Mouse (Mus musculus) c-Kit-positive CD71-positive TER-119-negative erythroid progenitor cells, embryonic 14.5 days (primary cell): ENCODE measurements around the gene Tmem52b.
A peak's percentile ranks its signal among the peaks of the same experiment; 100 is the strongest.
"Not testable (repeated sequence)": the region's sequence is repeated elsewhere in the genome, so short reads cannot be mapped to it uniquely, and the experiment has no call there.

Experiments used
- DNase-seq: peaks from one replicate; pipeline ENCODE4 v3.0.0-alpha.2; 2013; ENCODE audit warnings: low read depth

Gene Tmem52b

DNA sequence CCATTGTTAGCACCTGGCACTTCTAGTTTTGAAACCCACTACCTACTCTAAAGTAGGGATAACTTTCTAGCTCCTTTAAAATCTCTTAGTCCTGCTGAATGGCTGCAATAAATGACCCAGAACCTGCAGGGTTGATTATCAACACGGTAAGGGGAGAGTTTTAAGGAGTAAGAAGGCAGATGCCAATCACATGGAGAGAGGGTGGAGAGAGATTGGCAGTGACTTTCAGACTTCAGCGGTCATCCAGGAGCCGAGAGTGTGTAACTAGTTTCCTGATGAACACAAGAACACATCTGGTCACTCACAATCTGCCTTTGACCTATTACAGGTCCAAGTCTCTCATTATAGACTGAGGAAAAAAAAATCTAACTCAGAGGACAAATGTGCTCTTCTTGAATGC lies at the start of gene Tmem52b:
Gene Tmem52b, plus strand, starts transcription at position 189 of the 400 bp plus-strand sequence.
- DNase-seq = no peak

DNA sequence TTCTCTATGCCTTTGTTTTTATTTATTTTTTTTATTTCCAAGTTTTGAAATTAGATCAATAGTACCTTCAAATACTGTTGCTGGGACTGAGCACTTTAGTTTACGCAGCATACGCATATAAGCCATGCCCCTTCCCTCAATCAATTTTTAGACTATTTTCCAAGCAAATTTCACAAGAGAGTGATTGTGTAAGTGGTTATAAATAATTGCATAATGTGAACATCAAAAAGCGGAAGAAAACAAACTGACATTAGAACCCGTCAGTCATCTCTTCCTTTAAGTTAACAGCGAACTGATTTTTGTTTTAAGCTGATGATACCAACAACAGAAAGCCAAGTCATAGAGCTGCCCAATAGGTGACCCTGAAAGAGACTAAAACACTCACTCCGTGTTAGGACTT lies 41.0 kb upstream of the Tmem52b start:
- no peak for DNase-seq

GRCm38 (mm10) chr6:129472627-129473026 lies 39.7 kb upstream of the Tmem52b start:
- no peak for DNase-seq

DNA sequence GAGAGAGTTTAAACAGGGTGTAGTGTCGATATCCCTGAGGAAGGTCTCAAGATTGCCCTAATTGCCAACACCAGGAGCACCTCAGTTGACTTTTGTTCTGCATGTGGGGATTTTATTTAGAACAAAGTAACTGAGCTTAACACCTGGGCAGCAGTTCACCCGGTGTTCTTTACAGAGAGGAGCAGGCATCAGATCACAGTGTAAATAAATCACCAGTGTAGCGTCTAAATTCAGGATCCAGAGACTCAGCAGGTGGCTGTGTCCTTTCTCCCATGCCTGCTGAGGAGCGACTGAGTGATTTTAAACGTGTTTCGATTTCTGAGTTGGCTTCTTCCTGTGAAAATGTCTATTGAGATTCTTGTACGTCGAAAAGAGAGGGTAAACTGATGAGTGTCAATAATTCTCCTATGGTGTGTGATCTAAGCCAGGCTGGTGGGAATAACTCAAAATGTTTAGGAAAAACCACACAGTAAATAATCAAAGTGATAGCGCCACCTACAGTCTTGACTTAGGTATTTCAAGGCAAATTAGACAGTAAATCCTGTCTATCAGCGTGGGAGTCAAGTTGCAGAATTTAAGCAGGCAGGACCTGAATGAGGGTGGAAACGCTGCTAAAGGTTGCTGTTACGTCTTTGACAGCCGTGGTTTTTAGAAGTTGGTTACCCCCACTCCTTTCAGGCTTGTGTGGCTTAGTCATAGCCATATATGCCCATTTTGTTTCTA lies 35.8 kb upstream of the Tmem52b start:
- peak; percentile 5 for DNase-seq

GRCm38 (mm10) chr6:129480089-129480958 lies 32.0 kb upstream of the Tmem52b start:
- DNase-seq = no peak

DNA sequence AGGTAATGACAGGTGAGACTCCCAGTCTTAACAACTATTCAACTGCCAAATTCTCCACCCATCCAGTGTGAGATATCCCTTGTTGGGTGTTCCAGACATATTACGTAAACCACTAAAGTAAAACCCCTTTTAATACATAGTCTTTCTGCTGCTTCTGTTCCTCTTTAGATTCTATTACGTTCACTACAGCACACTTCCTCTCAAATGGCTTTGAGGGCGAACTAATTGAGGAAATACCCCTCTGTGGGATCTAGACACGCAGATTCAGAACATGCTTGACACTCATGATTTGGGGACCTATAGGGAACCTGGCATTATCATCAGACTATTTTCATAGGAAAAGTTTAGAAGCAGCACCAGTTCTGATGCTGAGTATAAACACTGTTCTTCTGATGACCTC lies 17.4 kb upstream of the Tmem52b start:
- DNase-seq = no peak

DNA sequence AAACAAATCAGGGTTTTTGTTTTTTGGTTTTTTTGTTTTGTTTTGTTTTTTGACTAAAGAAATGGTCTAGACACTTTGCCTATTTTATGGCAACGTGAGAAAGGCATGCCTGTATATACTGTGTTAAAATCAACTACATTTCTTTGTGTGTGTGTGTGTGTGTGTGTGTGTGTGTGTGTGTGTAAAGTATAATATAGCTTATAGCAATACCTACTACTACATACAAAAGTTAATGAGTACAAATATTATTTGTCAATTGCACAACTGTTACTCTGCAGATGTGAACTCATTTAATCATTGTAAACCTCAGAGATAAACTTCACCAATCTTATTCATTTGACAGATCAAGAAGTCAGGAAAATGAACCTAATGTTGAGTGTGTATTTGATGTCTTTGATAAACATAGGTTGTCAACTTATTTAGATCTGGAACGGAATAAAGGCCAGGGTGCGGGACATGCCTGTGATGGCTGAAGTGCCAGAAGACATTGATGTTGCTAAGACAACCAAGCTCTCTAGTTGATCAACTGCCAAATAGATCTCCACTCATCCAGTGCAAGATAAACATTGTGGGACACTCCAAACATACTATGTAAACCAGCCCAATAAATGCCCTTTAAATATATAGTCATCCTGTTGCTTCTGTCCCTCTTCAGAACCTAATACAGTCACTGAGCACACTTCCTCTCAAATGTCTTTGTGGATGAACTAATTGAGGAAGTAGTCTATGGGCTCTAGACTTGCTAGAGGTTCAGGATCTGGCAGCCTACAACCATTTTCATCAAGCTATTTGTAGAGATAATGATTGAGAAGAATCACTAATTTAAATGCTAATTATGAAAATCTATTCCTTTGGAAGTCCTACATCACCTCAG lies 14.8 kb upstream of the Tmem52b start:
- no peak for DNase-seq

GRCm38 (mm10) chr6:129499516-129499915 lies 12.8 kb upstream of the Tmem52b start:
- DNase-seq = not testable (repeated sequence)

GRCm38 (mm10) chr6:129503471-129503870 lies 8.9 kb upstream of the Tmem52b start:
- no peak for DNase-seq

- DNase-seq = no peak
Measured at GRCm38 (mm10) chr6:129507024-129507423, 5.3 kb upstream of the Tmem52b start, which contains the start of gene Olr1. Olr1 (minus strand) TSS chr6:129507165.

GRCm38 (mm10) chr6:129510120-129510911 lies 2.0 kb upstream of the Tmem52b start:
- DNase-seq = no peak

DNA sequence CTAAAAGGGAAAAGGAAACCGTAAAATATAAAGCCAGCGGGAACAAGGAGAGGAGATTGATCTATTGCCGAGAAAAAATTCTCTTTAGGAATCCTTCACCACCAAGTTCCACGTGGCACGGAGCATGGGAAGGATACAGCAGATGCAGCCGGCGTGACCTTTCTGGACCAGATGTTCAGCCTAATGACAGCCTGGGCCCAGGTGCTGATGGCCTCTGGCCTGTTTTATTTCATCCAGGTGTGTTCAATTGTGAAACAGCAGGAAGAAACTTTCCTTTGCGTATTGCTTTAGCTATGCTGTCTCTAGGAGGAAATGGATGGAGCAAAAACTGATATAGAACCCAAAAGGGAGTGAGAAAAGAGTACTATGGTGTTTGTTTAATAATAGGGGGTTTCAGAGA lies 513 bp downstream of the Tmem52b start:
- DNase-seq = no peak

DNA sequence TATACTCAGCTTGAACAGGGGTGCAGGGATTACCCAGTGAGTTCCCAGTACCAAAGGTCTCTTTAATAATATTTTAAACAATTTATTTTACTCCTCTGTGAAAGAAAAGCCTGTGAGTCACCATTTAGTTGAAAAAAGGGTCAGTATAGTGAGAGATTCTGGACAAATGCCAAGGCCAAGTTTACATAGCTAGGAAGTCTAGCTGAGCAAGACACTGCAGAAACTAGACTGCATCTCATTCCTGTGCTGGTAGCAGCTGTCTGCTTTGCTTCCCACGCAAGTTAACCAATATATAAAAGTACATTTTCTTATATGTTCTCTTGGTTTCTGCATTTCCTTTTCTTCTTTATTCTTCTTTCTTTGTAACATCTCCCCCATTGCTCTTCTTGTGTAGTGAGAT lies 1.1 kb downstream of the Tmem52b start:
- DNase-seq = no peak

DNA sequence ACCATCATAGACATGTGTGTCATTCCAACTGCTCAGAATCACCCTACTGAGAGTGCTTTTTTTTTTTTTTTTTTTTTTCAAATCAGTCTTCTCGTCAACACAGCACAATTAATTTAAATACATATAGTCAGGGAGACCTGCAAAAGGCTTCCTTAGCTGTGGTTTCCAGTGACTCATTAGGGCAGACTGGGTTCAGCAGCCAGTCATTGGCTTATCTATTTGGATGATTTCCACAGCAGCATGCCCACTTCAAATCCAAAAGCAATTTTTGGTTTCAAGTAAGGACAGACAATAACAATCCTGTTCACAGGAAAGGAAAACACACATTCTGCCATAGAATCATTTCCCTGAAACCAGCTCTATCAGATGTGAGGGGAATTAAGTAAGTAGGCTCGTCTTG lies 2.0 kb downstream of the Tmem52b start:
- DNase-seq = no peak

GRCm38 (mm10) chr6:129515068-129515467 lies 2.7 kb downstream of the Tmem52b start:
- DNase-seq = no peak

DNA sequence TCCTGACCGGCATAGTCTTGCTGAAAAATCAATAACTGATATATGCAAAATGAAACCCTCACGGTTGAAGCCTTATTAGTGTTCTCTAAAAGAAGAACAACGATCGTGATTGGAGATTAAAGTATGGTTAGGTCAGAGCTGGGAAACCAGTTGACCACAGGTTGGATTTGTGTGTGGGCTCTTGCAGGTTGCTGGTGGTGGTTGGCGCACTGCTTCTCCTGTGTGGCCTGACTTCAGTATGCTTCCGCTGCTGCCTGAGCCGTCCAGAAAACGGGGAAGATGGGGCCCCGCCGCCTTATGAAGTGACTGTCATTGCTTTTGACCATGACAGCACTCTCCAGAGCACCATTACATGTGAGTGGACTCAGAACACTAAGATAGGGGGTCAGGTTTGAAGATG lies 4.0 kb downstream of the Tmem52b start:
- DNase-seq = no peak

GRCm38 (mm10) chr6:129517752-129518408 lies 5.5 kb downstream of the Tmem52b start:
- DNase-seq = no peak

DNA sequence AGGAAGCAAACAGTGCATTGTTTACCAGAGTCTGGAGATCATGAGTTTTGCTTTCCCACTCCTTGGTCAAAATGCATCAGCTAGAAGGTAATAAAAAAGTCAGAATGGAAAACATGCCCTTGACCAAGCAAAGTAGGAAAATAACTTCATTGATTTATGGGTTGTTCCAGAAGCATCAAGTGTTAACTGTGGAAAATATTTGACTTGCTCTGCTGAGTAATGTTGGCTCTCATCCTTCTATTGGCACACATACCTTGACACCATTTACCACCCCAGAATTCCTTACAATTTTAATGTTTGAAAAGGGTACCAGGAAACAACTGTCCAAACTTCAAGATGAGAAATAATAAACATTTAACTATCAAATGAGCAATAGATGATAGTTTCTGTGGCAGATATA lies 13.7 kb downstream of the Tmem52b start:
- DNase-seq = no peak

DNA sequence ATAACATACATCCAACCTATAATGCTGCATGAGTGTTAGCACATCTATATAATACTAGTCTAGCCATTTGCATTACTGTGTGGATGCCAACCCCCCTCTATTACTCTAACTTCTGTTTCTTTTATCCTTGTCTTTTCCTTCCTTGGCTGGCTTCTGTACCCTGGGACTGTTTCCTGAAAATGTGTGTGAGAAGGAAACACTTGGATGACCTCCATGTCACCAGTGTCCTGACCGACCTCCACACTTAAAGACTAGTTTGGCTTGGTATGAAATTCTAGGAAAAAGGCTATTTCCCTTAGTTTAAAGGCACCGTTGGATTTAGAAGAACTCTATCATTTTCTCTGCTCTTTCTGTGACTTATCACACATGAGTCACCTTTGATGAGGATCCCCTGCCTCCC lies 15.1 kb downstream of the Tmem52b start:
- DNase-seq = no peak

DNA sequence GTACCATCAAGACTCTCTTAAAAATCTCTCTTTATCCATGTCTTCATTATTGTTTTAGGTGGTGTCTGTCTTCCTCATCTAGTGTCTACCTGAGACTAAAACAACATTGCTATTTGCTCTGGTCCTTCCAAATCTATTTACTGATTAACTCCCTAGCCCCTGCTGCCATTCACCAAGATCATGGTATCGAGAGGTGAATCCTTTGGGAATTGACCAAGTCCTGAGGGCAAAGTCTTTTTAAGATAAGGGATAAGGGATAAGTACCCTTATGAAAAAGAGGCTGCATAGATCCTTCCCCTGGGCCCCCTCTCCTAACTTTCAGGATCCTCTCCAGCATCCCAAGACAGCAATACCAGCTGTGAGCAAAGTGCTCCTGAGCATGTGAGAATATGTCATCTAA lies 17.2 kb downstream of the Tmem52b start:
- DNase-seq = no peak

GRCm38 (mm10) chr6:129530261-129530660 lies 17.9 kb downstream of the Tmem52b start:
- DNase-seq = no peak
